Mouse (Mus musculus): ENCODE results near the gene Mia2. TPM values are rescaled to one million over a fixed set of nuclear protein-coding genes. Genes with fewer than 3 reads are reported as not detected.
"Not testable (repeated sequence)": the region's sequence is repeated elsewhere in the genome, so short reads cannot be mapped to it uniquely, and the experiment has no call there.

The Mia2 gene
- polyA plus RNA-seq, 1 experiment from 2014 or later, result 42.3 TPM

GRCm38 (mm10) chr12:59217331-59217730 is 121.7 kb downstream of the Mia2 start:
- H3K4me3 ChIP-seq, result peak overlapping the region; percentile 78
- peak overlapping the region; percentile 93; the same call in 1 of the 2 replicates for H3K9ac ChIP-seq
- no peak for ATAC-seq (ENCODE audit: low FRiP score)
- H3K27ac ChIP-seq, result no peak overlapping the region
- H3K4me1 ChIP-seq (replicated peaks), result peaks cover 30% of the 10 kb centered on the region
- H3K36me3 ChIP-seq, result peaks cover 3% of the 10 kb centered on the region
- 82% methylated on average over 3 of the region's 3 CpGs for WGBS
- peak overlapping the region; percentile 85 for H3K4me2 ChIP-seq
- H3K27me3 ChIP-seq, result no peaks in the 10 kb centered on the region
- no peaks in the 10 kb centered on the region for H3K9me3 ChIP-seq

GRCm38 (mm10) chr12:59218640-59219321 is 123.2 kb downstream of the Mia2 start:
- peak overlapping the region; percentile 85 for H3K4me2 ChIP-seq
- peak overlapping the region; percentile 93 for H3K9ac ChIP-seq
- peak; percentile 8 for ATAC-seq (ENCODE audit: low FRiP score)
- no peaks in the 10 kb centered on the region for H3K9me3 ChIP-seq
- peak overlapping the region; percentile 97 for H3K27ac ChIP-seq
- no peaks in the 10 kb centered on the region for H3K36me3 ChIP-seq
- peaks cover 30% of the 10 kb centered on the region for H3K4me1 ChIP-seq (replicated peaks)
- peak overlapping the region; percentile 78 for H3K4me3 ChIP-seq
- no peaks in the 10 kb centered on the region for H3K27me3 ChIP-seq
- WGBS, result under 1% methylated on average over 56 of the region's 69 CpGs

- WGBS, result under 1% methylated on average over 102 of the region's 109 CpGs
- peak within 1 kb of the TSS; percentile 85 for H3K4me2 ChIP-seq
- peak within 1 kb of the TSS; percentile 97 for H3K27ac ChIP-seq
Measured at GRCm38 (mm10) chr12:59219325-59220225, 124.0 kb downstream of the Mia2 start, which contains the start of gene Fbxo33. TSS of gene Fbxo33 (minus strand) at chr12:59219725.

GRCm38 (mm10) chr12:59228401-59228800 is 132.8 kb downstream of the Mia2 start:
- Histone ChIP-seq H3K4me1 (replicated peaks) (no peaks in the 10 kb centered on the region), H3K9ac (no peak overlapping the region), H3K27ac (no peak overlapping the region), H3K27me3 (no peaks in the 10 kb centered on the region), H3K4me3 (no peak overlapping the region), H3K36me3 (no peaks in the 10 kb centered on the region), H3K9me3 (no peaks in the 10 kb centered on the region), H3K4me2 (no peak overlapping the region)
- WGBS, result 92% methylated on average over 5 of the region's 5 CpGs
- no peak for ATAC-seq (ENCODE audit: low FRiP score)

More at GRCm38 (mm10) chr12:59219325-59220225, 124.0 kb downstream of the Mia2 start, which contains the start of gene Fbxo33:
- peak; percentile 99 for ATAC-seq (ENCODE audit: low FRiP score)
- Histone ChIP-seq H3K9ac (peak within 1 kb of the TSS; percentile 93), H3K36me3 (no peaks in the 10 kb centered on the region), H3K4me1 (replicated peaks) (peaks cover 30% of the 10 kb centered on the region), H3K9me3 (no peaks in the 10 kb centered on the region), H3K4me3 (peak within 1 kb of the TSS; percentile 78), H3K27me3 (no peaks in the 10 kb centered on the region)

- no peaks in the 10 kb centered on the region for H3K9me3 ChIP-seq
- no peak overlapping the region for H3K4me3 ChIP-seq
- ATAC-seq (ENCODE audit: low FRiP score), result no peak
- H3K27ac ChIP-seq, result no peak overlapping the region
- WGBS, result 90% methylated on average over 5 of the region's 5 CpGs
- no peaks in the 10 kb centered on the region for H3K27me3 ChIP-seq
- no peak overlapping the region for H3K4me2 ChIP-seq
- H3K9ac ChIP-seq, result no peak overlapping the region
- no peaks in the 10 kb centered on the region for H3K4me1 ChIP-seq (replicated peaks)
- H3K36me3 ChIP-seq, result no peaks in the 10 kb centered on the region
Measured at GRCm38 (mm10) chr12:59238434-59238833, 142.8 kb downstream of the Mia2 start.

GRCm38 (mm10) chr12:59241031-59241430 is 145.4 kb downstream of the Mia2 start:
- 88% methylated on average over 8 of the region's 8 CpGs for WGBS
- not testable (repeated sequence) for ATAC-seq (ENCODE audit: low FRiP score)

More at GRCm38 (mm10) chr12:59241031-59241430, 145.4 kb downstream of the Mia2 start:
- H3K4me3 ChIP-seq; H3K4me2 ChIP-seq; H3K27me3 ChIP-seq; H3K9me3 ChIP-seq; H3K9ac ChIP-seq; H3K27ac ChIP-seq; H3K36me3 ChIP-seq; H3K4me1 ChIP-seq (replicated peaks): not testable (repeated sequence)

Small RNAs within 50 kb of the gene (microRNA-seq; reads per million reads assigned to microRNA genes)
- not detected for gene Gm27284

Other genes with a start within 250 kb of the Mia2 start
- gene Sec23a, start 83.8 kb upstream of the Mia2 start, polyA plus RNA-seq (2015; fragmentation: Nextera tagmentation; extraction: Ambion mirVana), result 107 and 111 TPM in 2 replicates
- 17.4 and 17.5 TPM in 2 replicates for gene Gemin2, start 82.4 kb upstream of the Mia2 start, polyA plus RNA-seq (2015; fragmentation: Nextera tagmentation; extraction: Ambion mirVana)
- gene Trappc6b, start 34.3 kb upstream of the Mia2 start, polyA plus RNA-seq (2015; fragmentation: Nextera tagmentation; extraction: Ambion mirVana), result 157 and 158 TPM in 2 replicates
- 106 and 113 TPM in 2 replicates for gene Pnn, start 28.9 kb upstream of the Mia2 start, polyA plus RNA-seq (2015; fragmentation: Nextera tagmentation; extraction: Ambion mirVana)
- gene Fbxo33, start 123.9 kb downstream of the Mia2 start, polyA plus RNA-seq (2015; fragmentation: Nextera tagmentation; extraction: Ambion mirVana), result 6.8 and 7.2 TPM in 2 replicates

All from hindbrain, embryonic 13.5 days (tissue).